Mouse (Mus musculus): Measurements from ENCODE around the gene Bcl2l2. TPM values are rescaled to one million over a fixed set of nuclear protein-coding genes. Genes with fewer than 3 reads are reported as not detected.
A peak's percentile ranks its signal among the peaks of the same experiment; 100 is the strongest.

Gene Bcl2l2
- polyA plus RNA-seq, 2 experiments = 5.4 to 46.6 TPM

GRCm38 (mm10) chr14:54893651-54894181, 10.5 kb downstream of the Bcl2l2 start:
- WGBS = 0% methylated on average over 30 of the region's 38 CpGs
- H3K4me3 ChIP-seq (replicated peaks; ENCODE audit: low read length) = peak overlapping the region; percentile 98
- H3K9me3 ChIP-seq (ENCODE audit: control insufficient read depth, low read length) = no peaks in the 10 kb centered on the region
- peak overlapping the region; percentile 56 for H3K4me2 ChIP-seq (replicated peaks; ENCODE audit: low read depth, low read length, severe bottlenecking)
- no peaks in the 10 kb centered on the region for H3K27me3 ChIP-seq (ENCODE audit: control insufficient read depth, insufficient read depth, low read length)
- TF ChIP-seq POLR2A (IDR thresholded peaks at IDR 0.05; ENCODE audit: borderline replicate concordance, extremely low read depth, insufficient read depth, insufficient read length) = peak; percentile 34; the same call in 1 of the 2 replicates
- H3K9ac ChIP-seq (ENCODE audit: low read depth, low read length, severe bottlenecking) = peak overlapping the region; percentile 99
- H3K36me3 ChIP-seq (ENCODE audit: control insufficient read depth, insufficient read depth, low read length) = peaks cover 34% of the 10 kb centered on the region
- ATAC-seq (ENCODE audit: low FRiP score, low read depth) (peak; percentile 98), DNase-seq (ENCODE audit: low spot score) (peak; percentile 100)
- H3K4me1 ChIP-seq (ENCODE audit: control insufficient read depth, insufficient read depth, low read length) = peaks cover 5% of the 10 kb centered on the region
- peak overlapping the region; percentile 95 for H3K27ac ChIP-seq (replicated peaks; ENCODE audit: low read depth, low read length)

- Histone ChIP-seq H3K4me3 (replicated peaks; ENCODE audit: low read length) (peak overlapping the region; percentile 98), H3K27me3 (ENCODE audit: control insufficient read depth, insufficient read depth, low read length) (no peaks in the 10 kb centered on the region), H3K4me1 (ENCODE audit: control insufficient read depth, insufficient read depth, low read length) (peaks cover 5% of the 10 kb centered on the region), H3K9me3 (ENCODE audit: control insufficient read depth, low read length) (no peaks in the 10 kb centered on the region), H3K9ac (ENCODE audit: low read depth, low read length, severe bottlenecking) (peak overlapping the region; percentile 99), H3K27ac (replicated peaks; ENCODE audit: low read depth, low read length) (peak overlapping the region; percentile 95), H3K4me2 (replicated peaks; ENCODE audit: low read depth, low read length, severe bottlenecking) (peak overlapping the region; percentile 74), H3K36me3 (ENCODE audit: control insufficient read depth, insufficient read depth, low read length) (peaks cover 39% of the 10 kb centered on the region)
- under 1% methylated on average over 46 of the region's 54 CpGs for WGBS
- TF ChIP-seq POLR2A (IDR thresholded peaks at IDR 0.05; ENCODE audit: borderline replicate concordance, extremely low read depth, insufficient read depth, insufficient read length) = 0 out of 2 replicates have a peak, but pooled peaks have one; percentile 12
- ATAC-seq (ENCODE audit: low FRiP score, low read depth) (peak; percentile 45), DNase-seq (ENCODE audit: low spot score) (peak; percentile 32)
Measured at GRCm38 (mm10) chr14:54894296-54895151, 11.3 kb downstream of the Bcl2l2 start.

GRCm38 (mm10) chr14:54897445-54897844, 14.3 kb downstream of the Bcl2l2 start:
- Histone ChIP-seq H3K27me3 (ENCODE audit: control insufficient read depth, insufficient read depth, low read length) (no peaks in the 10 kb centered on the region), H3K9ac (ENCODE audit: low read depth, low read length, severe bottlenecking) (no peak overlapping the region), H3K36me3 (ENCODE audit: control insufficient read depth, insufficient read depth, low read length) (peaks cover 39% of the 10 kb centered on the region), H3K4me1 (ENCODE audit: control insufficient read depth, insufficient read depth, low read length) (peaks cover 5% of the 10 kb centered on the region), H3K4me3 (replicated peaks; ENCODE audit: low read length) (no peak overlapping the region), H3K27ac (replicated peaks; ENCODE audit: low read depth, low read length) (0 out of 2 replicates have a peak overlapping the region, but pooled peaks have one; percentile 26), H3K4me2 (replicated peaks; ENCODE audit: low read depth, low read length, severe bottlenecking) (no peak overlapping the region), H3K9me3 (ENCODE audit: control insufficient read depth, low read length) (no peaks in the 10 kb centered on the region)
- no peak for TF ChIP-seq POLR2A (IDR thresholded peaks at IDR 0.05; ENCODE audit: borderline replicate concordance, extremely low read depth, insufficient read depth, insufficient read length)
- no peak for ATAC-seq (ENCODE audit: low FRiP score, low read depth)
- 53% methylated on average over 2 of the region's 2 CpGs for WGBS
- no peak for DNase-seq (ENCODE audit: low spot score)

GRCm38 (mm10) chr14:54900383-54900782, 17.2 kb downstream of the Bcl2l2 start:
- no peak overlapping the region for H3K9ac ChIP-seq (ENCODE audit: low read depth, low read length, severe bottlenecking)
- TF ChIP-seq POLR2A (IDR thresholded peaks at IDR 0.05; ENCODE audit: borderline replicate concordance, extremely low read depth, insufficient read depth, insufficient read length) = no peak
- DNase-seq (ENCODE audit: low spot score) (peak; percentile 93), ATAC-seq (ENCODE audit: low FRiP score, low read depth) (peak; percentile 66)
- H3K4me3 ChIP-seq (replicated peaks; ENCODE audit: low read length) = no peak overlapping the region
- H3K36me3 ChIP-seq (ENCODE audit: control insufficient read depth, insufficient read depth, low read length) = peaks cover 52% of the 10 kb centered on the region
- WGBS = 0% methylated on average over 3 of the region's 3 CpGs
- H3K9me3 ChIP-seq (ENCODE audit: control insufficient read depth, low read length) = no peaks in the 10 kb centered on the region
- peaks cover 5% of the 10 kb centered on the region for H3K4me1 ChIP-seq (ENCODE audit: control insufficient read depth, insufficient read depth, low read length)
- H3K4me2 ChIP-seq (replicated peaks; ENCODE audit: low read depth, low read length, severe bottlenecking) = no peak overlapping the region
- no peaks in the 10 kb centered on the region for H3K27me3 ChIP-seq (ENCODE audit: control insufficient read depth, insufficient read depth, low read length)
- H3K27ac ChIP-seq (replicated peaks; ENCODE audit: low read depth, low read length) = no peak overlapping the region

- Histone ChIP-seq H3K9me3 (ENCODE audit: control insufficient read depth, low read length) (no peaks in the 10 kb centered on the region), H3K27me3 (ENCODE audit: control insufficient read depth, insufficient read depth, low read length) (no peaks in the 10 kb centered on the region), H3K36me3 (ENCODE audit: control insufficient read depth, insufficient read depth, low read length) (peaks cover 47% of the 10 kb centered on the region), H3K4me1 (ENCODE audit: control insufficient read depth, insufficient read depth, low read length) (no peaks in the 10 kb centered on the region), H3K4me3 (replicated peaks; ENCODE audit: low read length) (no peak overlapping the region), H3K9ac (ENCODE audit: low read depth, low read length, severe bottlenecking) (no peak overlapping the region), H3K4me2 (replicated peaks; ENCODE audit: low read depth, low read length, severe bottlenecking) (no peak overlapping the region), H3K27ac (replicated peaks; ENCODE audit: low read depth, low read length) (no peak overlapping the region)
- DNase-seq (ENCODE audit: low spot score) (no peak), ATAC-seq (ENCODE audit: low FRiP score, low read depth) (no peak)
- 85% methylated on average over 4 of the region's 4 CpGs for WGBS
- TF ChIP-seq POLR2A (IDR thresholded peaks at IDR 0.05; ENCODE audit: borderline replicate concordance, extremely low read depth, insufficient read depth, insufficient read length) = no peak
Measured at GRCm38 (mm10) chr14:54903641-54904040, 20.5 kb downstream of the Bcl2l2 start.

Measured in limb, embryonic 14.5 days (tissue).